Mouse (Mus musculus) lung, postnatal 0 days (tissue): ENCODE data around the gene Cmss1. TPM values are rescaled to one million over a fixed set of nuclear protein-coding genes. Genes with fewer than 3 reads are reported as not detected.

Experiments
- ATAC-seq: fragments of 200-750 bp; cut with Nextera tagmentation; 2 replicates; pipeline ENCODE4 v1.8.0; 2017; ENCODE audit warnings: moderate library complexity
- DNase-seq: peaks from one replicate; pipeline ENCODE4 v3.0.0-alpha.2; 2016; ENCODE audit warnings: low spot score
- H3K27ac ChIP-seq: fragments of 300-500 bp; sonication (generic); 2 replicates; pipeline ENCODE4 v1.5.1; 2014; ENCODE audit warnings: antibody characterized with exemption, mild to moderate bottlenecking, low read length, mixed read lengths
- H3K27me3 ChIP-seq: fragments of 300-500 bp; sonication (generic); replicated peaks from 2 replicates; pipeline ENCODE4 v1.6.1; 2014; ENCODE audit warnings: low read length, mixed read lengths; ENCODE audit not compliant: insufficient read depth
- H3K36me3 ChIP-seq: fragments of 300-500 bp; sonication (generic); 2 replicates; pipeline ENCODE4 v1.6.1; 2014; ENCODE audit warnings: low read length, mixed read lengths; ENCODE audit not compliant: insufficient read depth
- H3K4me1 ChIP-seq: fragments of 300-500 bp; sonication (generic); 2 replicates; pipeline ENCODE4 v1.6.1; 2014; ENCODE audit warnings: antibody characterized with exemption, low read depth, low read length, mixed read lengths; ENCODE audit not compliant: insufficient read depth
- H3K4me2 ChIP-seq: fragments of 300-500 bp; sonication (generic); replicated peaks from 2 replicates; pipeline ENCODE4 v1.6.1; 2014; ENCODE audit warnings: low read depth, mild to moderate bottlenecking, low read length, moderate library complexity, mixed read lengths
- H3K4me3 ChIP-seq: fragments of 300-500 bp; sonication (generic); 2 replicates; pipeline ENCODE4 v1.5.1; 2014; ENCODE audit warnings: low read depth, low read length
- H3K9ac ChIP-seq: fragments of 300-500 bp; sonication (generic); replicated peaks from 2 replicates; pipeline ENCODE4 v1.6.1; 2014; ENCODE audit warnings: low read depth, mild to moderate bottlenecking
- H3K9me3 ChIP-seq: fragments of 300-500 bp; sonication (generic); 2 replicates; pipeline ENCODE4 v1.6.1; 2016; ENCODE audit warnings: low read length, mixed read lengths
- CTCF ChIP-seq: IDR thresholded peaks from 2 replicates; pipeline ENCODE4 v1.5.1; 2016; ENCODE audit warnings: antibody characterized with exemption, mild to moderate bottlenecking
- EP300 ChIP-seq: IDR thresholded peaks from 2 replicates; pipeline ENCODE4 v1.6.1; 2016; ENCODE audit warnings: antibody characterized with exemption, mild to moderate bottlenecking, control low read depth
- WGBS: fragments of 180-500 bp; shearing (Covaris S2); extraction: QIAGEN DNeasy Blood & Tissue Kit; methylation state at CpG from one replicate; pipeline ENCODE4 v1.1.7; 2014; 5-methylcytosine and 5-hydroxymethylcytosine counted together
- polyA plus RNA-seq: library from polyadenylated mRNA; unstranded; fragments of >200 nt; fragmentation: Nextera tagmentation; extraction: Ambion mirVana; gene quantifications from 2 replicates; pipeline ENCODE4 v1.2.1, GENCODE M21; 2015

The Cmss1 gene
- polyA plus RNA-seq, 1 experiment from 2014 or later: 23.1 TPM

GRCm38 (mm10) chr16:57577519-57577918 lies 29.1 kb downstream of the Cmss1 start:
- ATAC-seq: no peak
- no peaks in the 10 kb centered on the region for H3K9me3 ChIP-seq
- no peak overlapping the region for H3K9ac ChIP-seq
- DNase-seq: peak; percentile 47
- H3K36me3 ChIP-seq: 0 out of 2 replicates have a peak, but pooled peaks cover 8% of the 10 kb centered on the region
- WGBS: 86% methylated on average over 1 of the region's 1 CpGs
- no peaks in the 10 kb centered on the region for H3K4me1 ChIP-seq
- TF ChIP-seq CTCF (peak; percentile 58), EP300 (no peak)
- no peak overlapping the region for H3K4me2 ChIP-seq
- no peaks in the 10 kb centered on the region for H3K27me3 ChIP-seq
- H3K27ac ChIP-seq: no peak overlapping the region
- H3K4me3 ChIP-seq: no peak overlapping the region

- ATAC-seq: no peak
- no peak overlapping the region for H3K27ac ChIP-seq
- DNase-seq: no peak
- no peaks in the 10 kb centered on the region for H3K9me3 ChIP-seq
- no peak overlapping the region for H3K4me2 ChIP-seq
- H3K4me1 ChIP-seq: no peaks in the 10 kb centered on the region
- 80% methylated on average over 1 of the region's 1 CpGs for WGBS
- no peak for TF ChIP-seq CTCF
- no peak for TF ChIP-seq EP300
- no peak overlapping the region for H3K9ac ChIP-seq
- no peaks in the 10 kb centered on the region for H3K27me3 ChIP-seq
- H3K36me3 ChIP-seq: peaks cover 13% of the 10 kb centered on the region; the same call in 1 of the 2 replicates
- no peak overlapping the region for H3K4me3 ChIP-seq
These were observed 30.8 kb downstream of the Cmss1 start for GRCm38 (mm10) chr16:57575764-57576388.

- H3K27me3 ChIP-seq: no peaks in the 10 kb centered on the region
- no peak overlapping the region for H3K27ac ChIP-seq
- no peak overlapping the region for H3K4me2 ChIP-seq
- DNase-seq (no peak), ATAC-seq (no peak)
- no peak overlapping the region for H3K9ac ChIP-seq
- no peak overlapping the region for H3K4me3 ChIP-seq
- H3K4me1 ChIP-seq: 0 out of 2 replicates have a peak, but pooled peaks cover 4% of the 10 kb centered on the region
- H3K9me3 ChIP-seq: no peaks in the 10 kb centered on the region
- WGBS: 46% methylated on average over 1 of the region's 1 CpGs
- TF ChIP-seq EP300 (no peak), CTCF (no peak)
- peaks cover 24% of the 10 kb centered on the region; the same call in 1 of the 2 replicates for H3K36me3 ChIP-seq
These were observed 32.8 kb downstream of the Cmss1 start for GRCm38 (mm10) chr16:57573831-57574230.

- 75% methylated on average over 5 of the region's 5 CpGs for WGBS
- ATAC-seq: no peak
- DNase-seq: no peak
These were observed 35.8 kb downstream of the Cmss1 start for GRCm38 (mm10) chr16:57570789-57571311.

GRCm38 (mm10) chr16:57568648-57569404 lies 37.8 kb downstream of the Cmss1 start:
- DNase-seq (peak; percentile 76), ATAC-seq (peak; percentile 89)
- H3K4me1 ChIP-seq: 0 out of 2 replicates have a peak, but pooled peaks cover 4% of the 10 kb centered on the region
- H3K27ac ChIP-seq: peak overlapping the region; percentile 32; the same call in 1 of the 2 replicates
- no peak overlapping the region for H3K9ac ChIP-seq
- H3K4me3 ChIP-seq: no peak overlapping the region
- no peaks in the 10 kb centered on the region for H3K27me3 ChIP-seq
- H3K4me2 ChIP-seq: no peak overlapping the region
- TF ChIP-seq EP300: peak; percentile 68
- TF ChIP-seq CTCF: no peak
- H3K36me3 ChIP-seq: peaks cover 19% of the 10 kb centered on the region; the same call in 1 of the 2 replicates
- 35% methylated on average over 7 of the region's 7 CpGs for WGBS
- H3K9me3 ChIP-seq: no peaks in the 10 kb centered on the region

More at GRCm38 (mm10) chr16:57570789-57571311, 35.8 kb downstream of the Cmss1 start:
- peaks cover 24% of the 10 kb centered on the region; the same call in 1 of the 2 replicates for H3K36me3 ChIP-seq
- no peak overlapping the region for H3K4me2 ChIP-seq
- no peak overlapping the region for H3K9ac ChIP-seq
- 0 out of 2 replicates have a peak, but pooled peaks cover 4% of the 10 kb centered on the region for H3K4me1 ChIP-seq
- TF ChIP-seq EP300: no peak
- TF ChIP-seq CTCF: no peak
- no peaks in the 10 kb centered on the region for H3K27me3 ChIP-seq
- H3K27ac ChIP-seq: no peak overlapping the region
- H3K9me3 ChIP-seq: no peaks in the 10 kb centered on the region
- no peak overlapping the region for H3K4me3 ChIP-seq

- Histone ChIP-seq H3K36me3 (peaks cover 14% of the 10 kb centered on the region; the same call in 1 of the 2 replicates), H3K27me3 (no peaks in the 10 kb centered on the region), H3K4me3 (no peak overlapping the region), H3K4me1 (peaks cover 4% of the 10 kb centered on the region; the same call in 1 of the 2 replicates), H3K4me2 (no peak overlapping the region), H3K9ac (no peak overlapping the region), H3K9me3 (no peaks in the 10 kb centered on the region), H3K27ac (no peak overlapping the region)
- WGBS: 52% methylated on average over 3 of the region's 3 CpGs
- DNase-seq: peak; percentile 42
- ATAC-seq: peak; percentile 33; the same call in 1 of the 2 replicates
- no peak for TF ChIP-seq CTCF
- no peak for TF ChIP-seq EP300
These were observed 40.4 kb downstream of the Cmss1 start for GRCm38 (mm10) chr16:57566215-57566614.
